Mouse (Mus musculus) liver, embryonic 12.5 days (tissue): ENCODE measurements at regions not wholly inside any gene's neighbourhood (a gene's known extent, or its start where the extent isn't known, plus 50 kb on each side); places are given as distances from the start of the nearest gene placed in this dataset.

Experiments
- ATAC-seq: fragments of 200-750 bp; cut with Nextera tagmentation; 2 replicates; pipeline ENCODE4 v1.8.0; 2017; ENCODE audit warnings: moderate number of reproducible peaks, mild to moderate bottlenecking, moderate library complexity
- H3K27ac ChIP-seq: fragments of 300-500 bp; sonication (generic); 2 replicates; pipeline ENCODE4 v1.5.1; 2016; ENCODE audit warnings: mild to moderate bottlenecking
- H3K27me3 ChIP-seq: fragments of 300-500 bp; sonication (generic); replicated peaks from 2 replicates; pipeline ENCODE4 v1.6.1; 2016; ENCODE audit warnings: mild to moderate bottlenecking, moderate library complexity
- H3K36me3 ChIP-seq: fragments of 300-500 bp; sonication (generic); 2 replicates; pipeline ENCODE4 v1.6.1; 2016; ENCODE audit warnings: mild to moderate bottlenecking, moderate library complexity
- H3K4me1 ChIP-seq: fragments of 300-500 bp; sonication (generic); 2 replicates; pipeline ENCODE4 v1.6.1; 2016
- H3K4me2 ChIP-seq: fragments of 300-500 bp; sonication (generic); 2 replicates; pipeline ENCODE4 v1.6.1; 2016; ENCODE audit warnings: mild to moderate bottlenecking, moderate library complexity
- H3K4me3 ChIP-seq: fragments of 300-500 bp; sonication (generic); 2 replicates; pipeline ENCODE4 v1.5.1; 2016; ENCODE audit warnings: mild to moderate bottlenecking, moderate library complexity
- H3K9ac ChIP-seq: fragments of 300-500 bp; sonication (generic); 2 replicates; pipeline ENCODE4 v1.6.1; 2016; ENCODE audit warnings: mild to moderate bottlenecking, moderate library complexity
- H3K9me3 ChIP-seq: fragments of 300-500 bp; sonication (generic); replicated peaks from 2 replicates; pipeline ENCODE4 v1.6.1; 2016; ENCODE audit warnings: mild to moderate bottlenecking, moderate library complexity
- WGBS: fragments of 180-500 bp; shearing (Covaris S2); methylation state at CpG from one replicate; pipeline ENCODE4 v1.1.7; 2016; ENCODE audit not compliant: insufficient replicate concordance; 5-methylcytosine and 5-hydroxymethylcytosine counted together

- no peaks in the 10 kb centered on the region for H3K9me3 ChIP-seq
- H3K4me3 ChIP-seq = no peak overlapping the region
- H3K27ac ChIP-seq = no peak overlapping the region
- no peak overlapping the region for H3K9ac ChIP-seq
- H3K4me1 ChIP-seq = no peaks in the 10 kb centered on the region
- H3K36me3 ChIP-seq = no peaks in the 10 kb centered on the region
- no peak overlapping the region for H3K4me2 ChIP-seq
- no peak for ATAC-seq
- no peaks in the 10 kb centered on the region for H3K27me3 ChIP-seq
Observed at GRCm38 (mm10) chr14:61997736-61998135, 294.7 kb upstream of the Rnaseh2b start.

DNA sequence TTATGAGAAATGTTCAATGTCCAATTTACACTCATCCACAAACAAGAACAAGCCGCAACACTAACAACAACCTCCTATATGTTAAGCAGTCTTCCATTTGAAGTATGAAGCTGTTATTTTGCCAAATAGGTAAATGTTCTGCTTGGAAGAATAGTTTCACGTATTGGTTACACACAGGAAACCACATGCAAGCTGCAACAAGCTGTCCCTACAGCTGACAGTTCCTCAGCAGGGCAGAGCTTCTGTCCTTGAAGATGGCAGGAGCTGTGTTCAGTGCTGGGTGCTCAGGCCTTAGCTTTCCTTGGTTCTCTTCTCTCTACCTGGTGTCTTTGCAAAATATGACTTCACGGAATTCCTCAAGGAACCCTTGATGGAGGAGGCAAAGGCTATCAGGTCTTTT is 294.1 kb upstream of the Rnaseh2b start:
- no peak overlapping the region for H3K27ac ChIP-seq

DNA sequence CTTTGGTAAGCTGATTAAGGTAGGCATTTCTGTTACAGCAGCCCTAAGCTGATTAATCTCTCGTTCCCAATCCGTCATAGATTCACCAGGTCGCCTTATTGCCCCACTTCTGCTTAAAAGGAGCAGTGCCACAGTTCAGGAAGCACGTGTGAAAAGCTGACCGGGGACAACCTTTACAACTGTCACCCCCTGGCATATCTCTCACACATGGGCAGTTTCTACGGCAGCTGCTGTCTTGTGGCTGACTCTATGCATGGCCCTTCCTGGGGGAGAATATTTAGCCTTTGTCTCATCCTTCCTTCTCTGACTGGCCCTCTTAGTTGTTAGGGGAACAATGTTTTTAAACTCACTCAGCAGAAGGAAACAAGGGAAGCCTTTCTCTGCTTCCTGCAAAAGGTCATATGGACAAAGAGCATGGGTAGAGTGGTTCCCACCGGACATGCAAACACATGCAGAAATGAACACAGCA is 290.9 kb upstream of the Rnaseh2b start:
- no peak overlapping the region for H3K4me2 ChIP-seq
- no peaks in the 10 kb centered on the region for H3K4me1 ChIP-seq
- no peaks in the 10 kb centered on the region for H3K27me3 ChIP-seq
- H3K27ac ChIP-seq = no peak overlapping the region
- 19% methylated on average over 7 of the region's 7 CpGs for WGBS
- no peak overlapping the region for H3K9ac ChIP-seq
- H3K4me3 ChIP-seq = no peak overlapping the region
- H3K36me3 ChIP-seq = no peaks in the 10 kb centered on the region
- no peak for ATAC-seq
- no peaks in the 10 kb centered on the region for H3K9me3 ChIP-seq

More for the DNA sequence above, 294.1 kb upstream of the Rnaseh2b start:
- no peak for ATAC-seq
- Histone ChIP-seq H3K36me3 (no peaks in the 10 kb centered on the region), H3K4me3 (no peak overlapping the region), H3K27me3 (no peaks in the 10 kb centered on the region), H3K4me2 (no peak overlapping the region), H3K9ac (no peak overlapping the region), H3K4me1 (no peaks in the 10 kb centered on the region), H3K9me3 (no peaks in the 10 kb centered on the region)
- WGBS = 49% methylated on average over 3 of the region's 3 CpGs

DNA sequence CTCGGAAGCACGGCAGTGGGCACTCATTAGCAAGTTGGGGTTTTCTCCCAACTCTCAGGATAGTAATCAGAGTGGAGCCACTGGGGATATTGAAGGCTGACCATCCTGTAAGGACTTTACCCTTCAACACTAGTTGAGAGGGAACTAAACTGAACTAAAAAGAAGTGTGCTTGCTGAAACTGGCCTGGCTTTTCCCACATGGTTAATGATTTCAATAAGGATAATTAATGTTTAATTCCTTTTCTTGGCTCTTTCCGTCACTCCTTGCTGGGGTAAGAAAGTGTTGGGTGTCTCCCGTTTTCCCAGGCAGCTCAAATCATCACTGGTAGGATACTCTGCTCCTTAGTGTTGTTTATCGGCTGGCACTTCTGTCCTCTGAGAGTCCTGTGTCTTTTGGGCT is 290.3 kb upstream of the Rnaseh2b start:
- H3K4me1 ChIP-seq = no peaks in the 10 kb centered on the region
- no peak overlapping the region for H3K27ac ChIP-seq
- WGBS = 64% methylated on average over 5 of the region's 5 CpGs
- H3K9ac ChIP-seq = no peak overlapping the region
- H3K4me3 ChIP-seq = no peak overlapping the region
- no peaks in the 10 kb centered on the region for H3K36me3 ChIP-seq
- no peaks in the 10 kb centered on the region for H3K9me3 ChIP-seq
- no peak overlapping the region for H3K4me2 ChIP-seq
- H3K27me3 ChIP-seq = no peaks in the 10 kb centered on the region
- no peak for ATAC-seq

GRCm38 (mm10) chr14:62003013-62003781 is 289.2 kb upstream of the Rnaseh2b start:
- no peak overlapping the region for H3K4me2 ChIP-seq
- no peak for ATAC-seq
- H3K9me3 ChIP-seq = no peaks in the 10 kb centered on the region
- no peaks in the 10 kb centered on the region for H3K27me3 ChIP-seq
- no peaks in the 10 kb centered on the region for H3K4me1 ChIP-seq
- 68% methylated on average over 16 of the region's 16 CpGs for WGBS
- no peak overlapping the region for H3K27ac ChIP-seq
- no peak overlapping the region for H3K4me3 ChIP-seq
- no peaks in the 10 kb centered on the region for H3K36me3 ChIP-seq
- H3K9ac ChIP-seq = no peak overlapping the region

- WGBS = 62% methylated on average over 2 of the region's 2 CpGs
- H3K4me2 ChIP-seq = no peak overlapping the region
- ATAC-seq = no peak
- H3K27ac ChIP-seq = no peak overlapping the region
- no peak overlapping the region for H3K9ac ChIP-seq
- H3K4me3 ChIP-seq = no peak overlapping the region
- no peaks in the 10 kb centered on the region for H3K27me3 ChIP-seq
- H3K9me3 ChIP-seq = no peaks in the 10 kb centered on the region
- H3K4me1 ChIP-seq = no peaks in the 10 kb centered on the region
- no peaks in the 10 kb centered on the region for H3K36me3 ChIP-seq
Observed at GRCm38 (mm10) chr14:62003797-62004196, 288.6 kb upstream of the Rnaseh2b start.

GRCm38 (mm10) chr14:62008707-62009106 is 283.7 kb upstream of the Rnaseh2b start:
- Histone ChIP-seq H3K9me3 (no peaks in the 10 kb centered on the region), H3K36me3 (no peaks in the 10 kb centered on the region), H3K9ac (no peak overlapping the region), H3K4me1 (no peaks in the 10 kb centered on the region), H3K27ac (no peak overlapping the region), H3K27me3 (no peaks in the 10 kb centered on the region), H3K4me3 (no peak overlapping the region), H3K4me2 (no peak overlapping the region)
- 66% methylated on average over 5 of the region's 5 CpGs for WGBS
- no peak for ATAC-seq

DNA sequence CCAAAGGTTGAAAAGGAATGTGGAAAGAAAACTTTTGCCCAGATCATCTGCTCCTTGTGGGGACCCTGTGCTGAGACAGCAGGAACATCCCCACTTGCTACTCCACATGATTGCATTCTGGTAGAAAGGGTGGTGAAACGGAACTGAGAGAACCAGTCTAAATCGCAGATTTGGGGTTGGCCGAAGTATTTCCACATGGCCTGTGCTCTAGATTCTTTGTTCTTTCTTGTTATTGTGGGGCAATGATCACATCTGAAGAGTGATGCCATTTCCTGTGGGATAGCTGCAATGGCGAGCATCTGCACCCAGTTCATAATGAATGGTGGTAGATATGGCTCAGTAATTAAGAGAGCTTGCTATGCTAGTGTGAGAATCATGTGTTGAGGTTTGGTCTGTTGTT is 273.6 kb upstream of the Rnaseh2b start:
- Histone ChIP-seq H3K27me3 (no peaks in the 10 kb centered on the region), H3K9me3 (no peaks in the 10 kb centered on the region), H3K4me1 (no peaks in the 10 kb centered on the region), H3K27ac (no peak overlapping the region), H3K36me3 (no peaks in the 10 kb centered on the region), H3K9ac (no peak overlapping the region), H3K4me2 (no peak overlapping the region), H3K4me3 (no peak overlapping the region)
- ATAC-seq = no peak
- WGBS = 60% methylated on average over 4 of the region's 4 CpGs

DNA sequence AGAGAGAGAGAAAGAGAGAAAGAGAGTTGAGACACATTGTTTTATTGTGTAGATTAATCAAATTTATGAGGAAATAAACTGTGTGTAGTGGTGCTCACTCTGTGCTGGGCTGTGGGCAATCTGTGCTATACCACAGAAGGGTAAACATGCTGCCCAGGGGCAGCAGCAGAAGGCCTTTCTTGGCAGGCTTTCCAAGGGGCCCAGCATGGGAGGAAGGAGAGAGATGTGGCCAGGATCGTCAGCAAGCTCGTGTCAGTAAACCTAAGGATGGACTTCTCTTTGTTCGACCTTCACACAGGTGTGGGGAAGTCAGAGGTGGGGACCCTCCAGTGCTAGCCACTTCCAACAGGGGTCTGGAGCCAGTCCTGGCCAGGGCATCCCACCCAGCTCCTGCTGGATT is 271.4 kb upstream of the Rnaseh2b start:
- H3K4me3 ChIP-seq = no peak overlapping the region
- 64% methylated on average over 3 of the region's 3 CpGs for WGBS
- no peaks in the 10 kb centered on the region for H3K27me3 ChIP-seq
- no peaks in the 10 kb centered on the region for H3K9me3 ChIP-seq
- no peak for ATAC-seq
- H3K27ac ChIP-seq = no peak overlapping the region
- no peak overlapping the region for H3K9ac ChIP-seq
- no peak overlapping the region for H3K4me2 ChIP-seq
- no peaks in the 10 kb centered on the region for H3K4me1 ChIP-seq
- H3K36me3 ChIP-seq = no peaks in the 10 kb centered on the region

- H3K9me3 ChIP-seq = no peaks in the 10 kb centered on the region
- H3K4me1 ChIP-seq = no peaks in the 10 kb centered on the region
- H3K4me3 ChIP-seq = no peak overlapping the region
- no peaks in the 10 kb centered on the region for H3K36me3 ChIP-seq
- ATAC-seq = no peak
- no peak overlapping the region for H3K4me2 ChIP-seq
- WGBS = 73% methylated on average over 3 of the region's 3 CpGs
- no peak overlapping the region for H3K27ac ChIP-seq
- H3K27me3 ChIP-seq = no peaks in the 10 kb centered on the region
- H3K9ac ChIP-seq = no peak overlapping the region
Observed at GRCm38 (mm10) chr14:62022193-62022592, 270.2 kb upstream of the Rnaseh2b start.

- Histone ChIP-seq H3K9me3 (no peaks in the 10 kb centered on the region), H3K27ac (no peak overlapping the region), H3K36me3 (no peaks in the 10 kb centered on the region), H3K4me3 (no peak overlapping the region), H3K9ac (no peak overlapping the region), H3K4me1 (no peaks in the 10 kb centered on the region), H3K4me2 (no peak overlapping the region), H3K27me3 (no peaks in the 10 kb centered on the region)
- WGBS = 63% methylated on average over 7 of the region's 7 CpGs
- ATAC-seq = no peak
Observed at GRCm38 (mm10) chr14:62023022-62023421, 269.4 kb upstream of the Rnaseh2b start.

GRCm38 (mm10) chr14:62027751-62028279 is 264.6 kb upstream of the Rnaseh2b start:
- H3K27me3 ChIP-seq = no peaks in the 10 kb centered on the region
- no peaks in the 10 kb centered on the region for H3K4me1 ChIP-seq
- no peaks in the 10 kb centered on the region for H3K36me3 ChIP-seq
- no peak for ATAC-seq
- 57% methylated on average over 8 of the region's 8 CpGs for WGBS
- H3K9ac ChIP-seq = no peak overlapping the region
- H3K27ac ChIP-seq = no peak overlapping the region
- no peaks in the 10 kb centered on the region for H3K9me3 ChIP-seq
- H3K4me3 ChIP-seq = no peak overlapping the region
- no peak overlapping the region for H3K4me2 ChIP-seq

DNA sequence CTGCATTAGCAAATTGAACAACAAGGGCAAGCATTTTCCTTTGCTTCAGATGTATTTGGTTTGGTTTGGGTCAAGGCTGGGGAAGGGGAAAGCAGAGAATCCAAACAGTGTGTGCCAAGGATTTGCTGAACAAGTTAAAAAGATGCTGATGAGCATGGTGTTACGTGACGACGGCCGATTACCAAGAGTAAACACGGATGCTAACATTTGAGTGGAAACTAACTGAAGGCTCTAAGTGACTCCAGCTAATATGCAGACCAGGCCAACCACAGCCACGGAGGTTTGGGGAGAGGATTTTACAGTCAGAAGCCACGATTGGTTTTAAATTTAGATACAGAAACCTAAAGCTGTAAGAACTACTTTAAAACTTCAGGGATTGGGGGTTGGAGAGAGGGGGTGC is 262.3 kb upstream of the Rnaseh2b start:
- no peak overlapping the region for H3K4me3 ChIP-seq
- no peaks in the 10 kb centered on the region for H3K9me3 ChIP-seq
- H3K27ac ChIP-seq = no peak overlapping the region
- H3K36me3 ChIP-seq = no peaks in the 10 kb centered on the region
- no peak overlapping the region for H3K4me2 ChIP-seq
- no peaks in the 10 kb centered on the region for H3K4me1 ChIP-seq
- ATAC-seq = no peak
- WGBS = 62% methylated on average over 7 of the region's 7 CpGs
- no peak overlapping the region for H3K9ac ChIP-seq
- H3K27me3 ChIP-seq = no peaks in the 10 kb centered on the region
